Mouse (Mus musculus) neutrophil, adult 65 days (primary cell): ENCODE data around the gene Tssk1. TPM values are rescaled to one million over a fixed set of nuclear protein-coding genes. Genes with fewer than 3 reads are reported as not detected.

Experiments
- total RNA-seq: library from RNA; stranded (reverse); gene quantifications from 2 replicates; pipeline ENCODE4 v1.2.4, GENCODE M21; 2023

The Tssk1 gene
- total RNA-seq = not detected in 2 replicates

GRCm38 (mm10) chr16:17893923-17894322, at the start of gene Tssk1:
Gene Tssk1 (plus strand): TSS chr16:17894223.

GRCm38 (mm10) chr16:17891567-17891959, 2.5 kb upstream of the Tssk1 start, which contains the start of gene Gm20518:
Gene Gm20518 (minus strand): TSS chr16:17891671.

GRCm38 (mm10) chr16:17898462-17898861, 4.4 kb downstream of the Tssk1 start, which contains the start of the genes Dgcr2 and Tssk2:
Gene Dgcr2 (minus strand): TSS chr16:17898562.
Gene Tssk2 (plus strand): TSS chr16:17898637.

GRCm38 (mm10) chr16:17911052-17911595, 17.1 kb downstream of the Tssk1 start, which contains the start of gene Ess2:
Gene Ess2 (minus strand): TSS chr16:17911348.

GRCm38 (mm10) chr16:17914307-17915249, 20.6 kb downstream of the Tssk1 start, which contains the start of gene Gsc2:
Gene Gsc2 (minus strand): TSS chr16:17915059.

GRCm38 (mm10) chr16:17928087-17928580, 34.1 kb downstream of the Tssk1 start, which contains the start of gene Slc25a1:
Gene Slc25a1 (minus strand): TSS chr16:17928219.

Other genes with a start within 250 kb of the Tssk1 start
- gene Ccdc74a, start 247.8 kb upstream of the Tssk1 start, total RNA-seq = not detected in 2 replicates
- gene Med15, start 161.3 kb upstream of the Tssk1 start, total RNA-seq = 68.2 and 84.3 TPM in 2 replicates
- gene Klhl22, start 134.6 kb upstream of the Tssk1 start, total RNA-seq = 6.2 and 6.7 TPM in 2 replicates
- gene Scarf2, start 96.9 kb upstream of the Tssk1 start, total RNA-seq = 0.25 TPM in 1 of 2 replicates, not detected in the other
- gene B830017H08Rik, start 61.1 kb upstream of the Tssk1 start, total RNA-seq = not detected in 2 replicates
- 1.9 and 3.6 TPM in 2 replicates for gene Car15, start 55.9 kb upstream of the Tssk1 start, total RNA-seq
- 0.45 and 1.0 TPM in 2 replicates for gene Gm20518, start 2.6 kb upstream of the Tssk1 start, total RNA-seq
- gene Dgcr2, start 4.3 kb downstream of the Tssk1 start, total RNA-seq = 28.0 and 40.9 TPM in 2 replicates
- not detected in 2 replicates for gene Tssk2, start 4.4 kb downstream of the Tssk1 start, total RNA-seq
- 33.3 and 50.8 TPM in 2 replicates for gene Ess2, start 17.1 kb downstream of the Tssk1 start, total RNA-seq
- not detected in 2 replicates for gene Gsc2, start 20.8 kb downstream of the Tssk1 start, total RNA-seq
- gene Slc25a1, start 34.0 kb downstream of the Tssk1 start, total RNA-seq = 8.8 and 12.8 TPM in 2 replicates
- gene Vpreb2, start 86.2 kb downstream of the Tssk1 start, total RNA-seq = 1.2 TPM in 1 of 2 replicates, not detected in the other
- gene Dgcr6, start 158.6 kb downstream of the Tssk1 start, total RNA-seq = 7.3 and 10.1 TPM in 2 replicates
- gene Prodh, start 196.0 kb downstream of the Tssk1 start, total RNA-seq = 7.2 and 8.8 TPM in 2 replicates
- gene Rtn4r, start 233.4 kb downstream of the Tssk1 start, total RNA-seq = 0.20 TPM in 1 of 2 replicates, not detected in the other